Mouse (Mus musculus): Measurements from ENCODE around the gene Matk. TPM values are rescaled to one million over a fixed set of nuclear protein-coding genes. Genes with fewer than 3 reads are reported as not detected.

Matk gene
- polyA plus RNA-seq, 1 experiment from 2014 or later: 2.6 TPM

DNA sequence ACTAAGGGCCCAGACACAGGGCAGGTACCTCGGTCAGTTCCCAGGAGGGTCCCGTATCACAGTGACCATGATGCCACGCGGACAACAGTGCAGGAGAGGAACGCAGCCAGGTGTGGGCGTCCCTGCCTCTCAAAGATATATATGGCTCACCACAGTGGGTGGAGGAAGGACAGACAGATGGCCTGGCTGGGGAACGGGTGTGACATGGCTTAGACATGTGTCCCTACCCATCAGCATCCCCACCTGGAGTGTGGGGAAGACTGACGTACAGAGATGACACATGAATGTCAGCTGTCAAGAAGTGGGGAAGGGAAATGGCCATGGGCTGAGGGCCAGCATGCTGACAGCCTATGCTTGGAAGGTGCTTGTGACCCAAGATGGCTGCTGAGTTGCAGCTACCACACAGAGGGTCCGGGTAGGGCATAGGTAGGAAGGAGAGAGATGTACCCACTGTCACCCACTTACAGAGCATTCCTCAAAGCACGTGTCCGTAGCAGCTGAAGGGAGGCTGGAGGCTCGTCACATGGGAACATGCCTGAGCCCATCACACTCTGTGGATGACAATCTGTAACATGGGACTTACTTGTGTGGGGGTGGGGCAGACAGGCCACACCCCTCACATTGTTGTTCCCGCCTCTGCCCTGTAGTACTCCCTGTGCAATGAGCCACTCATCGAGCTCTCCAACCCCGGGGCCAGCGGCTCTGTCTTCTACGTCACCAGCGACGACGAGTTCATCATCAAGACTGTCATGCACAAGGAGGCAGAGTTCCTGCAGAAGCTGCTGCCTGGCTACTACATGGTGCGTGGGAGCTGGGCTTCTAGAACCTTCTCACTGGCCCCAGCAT is 54.3 kb downstream of the Matk start:
- H3K27ac ChIP-seq (ENCODE audit: low read depth, low read length): no peak overlapping the region
- WGBS: 94% methylated on average over 21 of the region's 21 CpGs
- H3K9ac ChIP-seq (ENCODE audit: low read length): no peak overlapping the region
- no peaks in the 10 kb centered on the region for H3K27me3 ChIP-seq (ENCODE audit: control insufficient read depth, insufficient read depth, low read length)
- H3K4me2 ChIP-seq (ENCODE audit: low read depth, low read length, severe bottlenecking): no peak overlapping the region
- ATAC-seq (replicated peaks; ENCODE audit: low FRiP score): no peak
- no peak for DNase-seq (ENCODE audit: low spot score)
- no peak overlapping the region for H3K4me3 ChIP-seq (ENCODE audit: low read depth, low read length)
- peaks cover 17% of the 10 kb centered on the region for H3K36me3 ChIP-seq (ENCODE audit: control insufficient read depth, insufficient read depth, low read length)
- no peaks in the 10 kb centered on the region for H3K9me3 ChIP-seq (ENCODE audit: control insufficient read depth, low read length)
- H3K4me1 ChIP-seq (replicated peaks; ENCODE audit: control insufficient read depth, insufficient read depth, low read length): no peaks in the 10 kb centered on the region; the same call in 1 of the 2 replicates

DNA sequence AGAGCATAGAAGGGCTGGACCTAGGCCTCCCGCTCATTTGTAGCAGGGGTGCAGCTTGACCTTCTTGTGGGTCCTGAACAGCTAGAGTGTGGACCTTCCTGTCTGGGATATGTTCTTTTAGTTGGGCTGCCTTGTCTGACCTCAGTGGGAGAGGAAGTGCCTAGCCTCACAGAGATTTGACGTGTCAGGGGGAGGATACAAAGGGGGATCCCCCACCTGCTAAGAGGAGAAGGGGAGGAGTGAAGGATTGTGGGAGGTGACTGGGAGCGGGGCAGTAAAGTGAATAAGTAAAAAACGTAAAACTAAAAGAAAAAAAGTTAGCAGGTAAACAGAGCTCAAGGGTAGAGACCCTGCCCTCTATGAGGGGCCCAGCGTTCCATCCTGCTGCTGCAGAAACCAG is 56.8 kb downstream of the Matk start:
- no peak for DNase-seq (ENCODE audit: low spot score)
- no peaks in the 10 kb centered on the region for H3K27me3 ChIP-seq (ENCODE audit: control insufficient read depth, insufficient read depth, low read length)
- no peak for ATAC-seq (replicated peaks; ENCODE audit: low FRiP score)
- H3K4me1 ChIP-seq (replicated peaks; ENCODE audit: control insufficient read depth, insufficient read depth, low read length): no peaks in the 10 kb centered on the region; the same call in 1 of the 2 replicates
- H3K4me3 ChIP-seq (ENCODE audit: low read depth, low read length): no peak overlapping the region
- H3K4me2 ChIP-seq (ENCODE audit: low read depth, low read length, severe bottlenecking): no peak overlapping the region
- H3K27ac ChIP-seq (ENCODE audit: low read depth, low read length): no peak overlapping the region
- H3K9ac ChIP-seq (ENCODE audit: low read length): no peak overlapping the region
- H3K9me3 ChIP-seq (ENCODE audit: control insufficient read depth, low read length): no peaks in the 10 kb centered on the region
- H3K36me3 ChIP-seq (ENCODE audit: control insufficient read depth, insufficient read depth, low read length): peaks cover 23% of the 10 kb centered on the region
- WGBS: 94% methylated on average over 5 of the region's 5 CpGs

Small RNA genes lying within 50 kb of the gene (microRNA-seq; reads per million reads assigned to microRNA genes)
- 20.2 reads per million, percentile 13 among the genes with 10 or more reads in this experiment for gene Mir3057 (ENCODE audit: insufficient number of aligned reads)

Other genes starting within 250 kb of the Matk start
- gene Gng7, start 238.0 kb upstream of the Matk start, polyA plus RNA-seq (2014; fragmentation: Nextera tagmentation; extraction: Ambion mirVana): 8.0 and 9.2 TPM in 2 replicates
- gene Diras1, start 227.3 kb upstream of the Matk start, polyA plus RNA-seq (2014; fragmentation: Nextera tagmentation; extraction: Ambion mirVana): 1.5 and 2.2 TPM in 2 replicates
- 19.4 and 21.6 TPM in 2 replicates for gene Slc39a3, start 215.5 kb upstream of the Matk start, polyA plus RNA-seq (2014; fragmentation: Nextera tagmentation; extraction: Ambion mirVana)
- 259 and 265 TPM in 2 replicates for gene Sgta, start 192.8 kb upstream of the Matk start, polyA plus RNA-seq (2014; fragmentation: Nextera tagmentation; extraction: Ambion mirVana)
- 76.1 and 78.9 TPM in 2 replicates for gene Thop1, start 182.9 kb upstream of the Matk start, polyA plus RNA-seq (2014; fragmentation: Nextera tagmentation; extraction: Ambion mirVana)
- 0.33 and 0.49 TPM in 2 replicates for gene Creb3l3, start 154.1 kb upstream of the Matk start, polyA plus RNA-seq (2014; fragmentation: Nextera tagmentation; extraction: Ambion mirVana)
- 212 and 232 TPM in 2 replicates for gene Map2k2, start 147.0 kb upstream of the Matk start, polyA plus RNA-seq (2014; fragmentation: Nextera tagmentation; extraction: Ambion mirVana)
- gene Zbtb7a, start 117.7 kb upstream of the Matk start, polyA plus RNA-seq (2014; fragmentation: Nextera tagmentation; extraction: Ambion mirVana): 8.8 and 10.1 TPM in 2 replicates
- gene Pias4, start 85.0 kb upstream of the Matk start, polyA plus RNA-seq (2014; fragmentation: Nextera tagmentation; extraction: Ambion mirVana): 54.0 and 65.0 TPM in 2 replicates
- 467 and 501 TPM in 2 replicates for gene Eef2, start 76.3 kb upstream of the Matk start, polyA plus RNA-seq (2014; fragmentation: Nextera tagmentation; extraction: Ambion mirVana)
- gene Dapk3, start 69.9 kb upstream of the Matk start, polyA plus RNA-seq (2014; fragmentation: Nextera tagmentation; extraction: Ambion mirVana): 54.8 and 59.3 TPM in 2 replicates
- gene 4930442H23Rik, start 69.1 kb upstream of the Matk start, polyA plus RNA-seq (2014; fragmentation: Nextera tagmentation; extraction: Ambion mirVana): not detected in 2 replicates
- not detected in 2 replicates for gene Nmrk2, start 50.9 kb upstream of the Matk start, polyA plus RNA-seq (2014; fragmentation: Nextera tagmentation; extraction: Ambion mirVana)
- 20.9 and 23.2 TPM in 2 replicates for gene Atcay, start 22.1 kb upstream of the Matk start, polyA plus RNA-seq (2014; fragmentation: Nextera tagmentation; extraction: Ambion mirVana)
- gene Zfr2, start 19.8 kb upstream of the Matk start, polyA plus RNA-seq (2014; fragmentation: Nextera tagmentation; extraction: Ambion mirVana): 5.3 and 6.4 TPM in 2 replicates
- gene Mrpl54, start 14.0 kb downstream of the Matk start, polyA plus RNA-seq (2014; fragmentation: Nextera tagmentation; extraction: Ambion mirVana): 147 and 154 TPM in 2 replicates
- 36.2 and 42.0 TPM in 2 replicates for gene Apba3, start 14.0 kb downstream of the Matk start, polyA plus RNA-seq (2014; fragmentation: Nextera tagmentation; extraction: Ambion mirVana)
- gene Tjp3, start 38.6 kb downstream of the Matk start, polyA plus RNA-seq (2014; fragmentation: Nextera tagmentation; extraction: Ambion mirVana): 10.1 and 11.9 TPM in 2 replicates
- 74.1 and 74.9 TPM in 2 replicates for gene Pip5k1c, start 40.0 kb downstream of the Matk start, polyA plus RNA-seq (2014; fragmentation: Nextera tagmentation; extraction: Ambion mirVana)
- 51.2 and 53.2 TPM in 2 replicates for gene Cactin, start 68.2 kb downstream of the Matk start, polyA plus RNA-seq (2014; fragmentation: Nextera tagmentation; extraction: Ambion mirVana)
- gene Tbxa2r, start 75.8 kb downstream of the Matk start, polyA plus RNA-seq (2014; fragmentation: Nextera tagmentation; extraction: Ambion mirVana): 1.9 and 2.6 TPM in 2 replicates
- 0.07 TPM in 1 of 2 replicates, not detected in the other for gene Gipc3, start 90.3 kb downstream of the Matk start, polyA plus RNA-seq (2014; fragmentation: Nextera tagmentation; extraction: Ambion mirVana)
- gene Hmg20b, start 97.5 kb downstream of the Matk start, polyA plus RNA-seq (2014; fragmentation: Nextera tagmentation; extraction: Ambion mirVana): 109 and 111 TPM in 2 replicates
- gene Mfsd12, start 104.6 kb downstream of the Matk start, polyA plus RNA-seq (2014; fragmentation: Nextera tagmentation; extraction: Ambion mirVana): 4.5 and 4.7 TPM in 2 replicates
- gene 4930404N11Rik, start 112.9 kb downstream of the Matk start, polyA plus RNA-seq (2014; fragmentation: Nextera tagmentation; extraction: Ambion mirVana): 0.15 and 0.40 TPM in 2 replicates
- 132 and 144 TPM in 2 replicates for gene Fzr1, start 125.6 kb downstream of the Matk start, polyA plus RNA-seq (2014; fragmentation: Nextera tagmentation; extraction: Ambion mirVana)
- gene Dohh, start 131.5 kb downstream of the Matk start, polyA plus RNA-seq (2014; fragmentation: Nextera tagmentation; extraction: Ambion mirVana): 61.0 and 66.3 TPM in 2 replicates
- 3.0 and 3.5 TPM in 2 replicates for gene Gm48551, start 131.5 kb downstream of the Matk start, polyA plus RNA-seq (2014; fragmentation: Nextera tagmentation; extraction: Ambion mirVana)
- gene Gm48552, start 136.1 kb downstream of the Matk start, polyA plus RNA-seq (2014; fragmentation: Nextera tagmentation; extraction: Ambion mirVana): 1.1 and 3.0 TPM in 2 replicates
- gene Smim24, start 140.1 kb downstream of the Matk start, polyA plus RNA-seq (2014; fragmentation: Nextera tagmentation; extraction: Ambion mirVana): 2.8 and 3.3 TPM in 2 replicates
- 10.5 and 10.8 TPM in 2 replicates for gene Nfic, start 202.7 kb downstream of the Matk start, polyA plus RNA-seq (2014; fragmentation: Nextera tagmentation; extraction: Ambion mirVana)
- gene Celf5, start 229.8 kb downstream of the Matk start, polyA plus RNA-seq (2014; fragmentation: Nextera tagmentation; extraction: Ambion mirVana): 9.7 and 19.6 TPM in 2 replicates
- 71.8 and 72.3 TPM in 2 replicates for gene Ncln, start 243.5 kb downstream of the Matk start, polyA plus RNA-seq (2014; fragmentation: Nextera tagmentation; extraction: Ambion mirVana)
- 0.36 and 0.68 TPM in 2 replicates for gene S1pr4, start 247.2 kb downstream of the Matk start, polyA plus RNA-seq (2014; fragmentation: Nextera tagmentation; extraction: Ambion mirVana)